Mouse (Mus musculus) embryo, embryonic 9.5 days (tissue): ENCODE measurements around the gene Rassf5.
"Not testable (repeated sequence)": the region's sequence is repeated elsewhere in the genome, so short reads cannot be mapped to it uniquely, and the experiment has no call there.

Experiments
- DNase-seq: peaks from one replicate; pipeline ENCODE4 v3.0.0-alpha.2; 2017; ENCODE audit errors: extremely low spot score

The Rassf5 gene

GRCm38 (mm10) chr1:131257288-131257687, 12.2 kb upstream of the Rassf5 start:
- no peak for DNase-seq

- not testable (repeated sequence) for DNase-seq
These were observed 7.6 kb upstream of the Rassf5 start for GRCm38 (mm10) chr1:131252516-131253250.

GRCm38 (mm10) chr1:131246433-131247395, 1.7 kb upstream of the Rassf5 start:
- DNase-seq = peak; percentile 58

- DNase-seq = peak; percentile 33
These were observed 868 bp upstream of the Rassf5 start for GRCm38 (mm10) chr1:131245926-131246325.

GRCm38 (mm10) chr1:131244536-131245088, 446 bp downstream of the Rassf5 start:
- DNase-seq = no peak

- DNase-seq = no peak
These were observed 2.1 kb downstream of the Rassf5 start for GRCm38 (mm10) chr1:131242956-131243355.

GRCm38 (mm10) chr1:131239576-131240193, 5.4 kb downstream of the Rassf5 start:
- DNase-seq = no peak

GRCm38 (mm10) chr1:131238931-131239381, 6.1 kb downstream of the Rassf5 start:
- DNase-seq = no peak

GRCm38 (mm10) chr1:131236077-131236476, 9.0 kb downstream of the Rassf5 start:
- DNase-seq = no peak

- no peak for DNase-seq
These were observed 11.5 kb downstream of the Rassf5 start for GRCm38 (mm10) chr1:131233527-131233926.

GRCm38 (mm10) chr1:131228659-131229058, 16.4 kb downstream of the Rassf5 start:
- DNase-seq = no peak

GRCm38 (mm10) chr1:131228225-131228624, 16.8 kb downstream of the Rassf5 start:
- no peak for DNase-seq

- no peak for DNase-seq
These were observed 20.1 kb downstream of the Rassf5 start for GRCm38 (mm10) chr1:131224848-131225471.

GRCm38 (mm10) chr1:131223345-131223744, 21.7 kb downstream of the Rassf5 start:
- no peak for DNase-seq

GRCm38 (mm10) chr1:131221822-131222590, 23.1 kb downstream of the Rassf5 start:
- no peak for DNase-seq

GRCm38 (mm10) chr1:131218933-131219332, 26.1 kb downstream of the Rassf5 start:
- DNase-seq = no peak

- DNase-seq = no peak
These were observed 31.7 kb downstream of the Rassf5 start for GRCm38 (mm10) chr1:131213361-131213760.

GRCm38 (mm10) chr1:131212956-131213355, 32.1 kb downstream of the Rassf5 start:
- DNase-seq = no peak

- DNase-seq = no peak
These were observed 33.4 kb downstream of the Rassf5 start for GRCm38 (mm10) chr1:131211655-131212054.

GRCm38 (mm10) chr1:131209971-131210426, 35.1 kb downstream of the Rassf5 start:
- no peak for DNase-seq
